Mouse (Mus musculus) gastrocnemius, postnatal 4 days (tissue): Measurements from ENCODE around the gene Apopt1. TPM values are rescaled to one million over a fixed set of nuclear protein-coding genes. Genes with fewer than 3 reads are reported as not detected.
A peak's percentile ranks its signal among the peaks of the same experiment; 100 is the strongest.

Experiments
- DNase-seq, 2 experiments: peaks; one replicate each; pipeline ENCODE4 v3.0.0; 2021 to 2022; ENCODE audit warnings: low spot score in 2 of 2, mixed read lengths in 2 of 2
- total RNA-seq, 2 experiments: library from RNA; stranded (reverse); gene quantifications; 2 replicates each; pipeline ENCODE4 v1.2.3; 2021

Apopt1 gene
- total RNA-seq, 2 experiments from 2014 or later: 36.1 to 40.1 TPM

DNA sequence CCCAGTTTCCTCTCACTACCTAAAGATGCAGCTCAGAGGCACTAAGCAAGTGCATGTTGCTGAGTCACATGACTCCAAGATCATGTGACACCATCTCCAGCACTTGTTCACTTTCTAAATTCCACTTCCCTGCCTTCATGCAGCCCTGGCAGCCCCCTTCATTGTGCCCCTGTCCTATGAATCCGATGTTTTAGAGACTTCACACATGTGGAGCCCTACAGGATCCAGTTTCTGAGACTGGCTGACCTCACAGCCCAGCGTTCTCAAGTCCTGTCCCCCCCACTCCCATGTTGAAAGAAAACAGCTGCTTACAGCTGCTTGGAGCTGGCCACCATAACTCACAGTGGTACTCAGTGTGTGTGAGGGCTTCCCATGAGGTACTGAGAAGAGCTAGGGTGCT, 30.4 kb downstream of the Apopt1 start:
- DNase-seq: peak in 1 of 2 experiments; percentile 36

DNA sequence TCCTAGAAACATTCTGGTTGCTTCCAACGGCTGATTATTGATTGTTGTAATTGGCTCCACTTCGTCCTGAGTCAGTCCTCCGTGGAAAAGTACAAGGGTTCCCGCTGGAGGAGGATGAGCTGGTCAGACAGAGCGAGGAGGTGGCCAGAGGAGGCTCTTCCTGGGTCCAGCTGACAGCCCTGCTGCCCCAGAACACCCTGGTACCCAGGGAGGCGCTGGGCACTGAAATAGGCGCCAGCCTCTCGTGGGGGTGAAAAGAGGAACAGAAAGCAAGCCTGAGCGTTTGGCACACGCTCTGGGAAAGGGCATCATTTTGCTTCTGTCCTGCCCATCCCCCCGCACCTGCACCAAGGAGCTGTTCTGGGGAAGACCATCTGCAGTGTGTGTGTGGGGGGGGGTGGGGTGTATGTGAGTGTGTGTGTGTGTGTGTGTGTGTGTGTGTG, 30.9 kb downstream of the Apopt1 start:
- no peak for DNase-seq

DNA sequence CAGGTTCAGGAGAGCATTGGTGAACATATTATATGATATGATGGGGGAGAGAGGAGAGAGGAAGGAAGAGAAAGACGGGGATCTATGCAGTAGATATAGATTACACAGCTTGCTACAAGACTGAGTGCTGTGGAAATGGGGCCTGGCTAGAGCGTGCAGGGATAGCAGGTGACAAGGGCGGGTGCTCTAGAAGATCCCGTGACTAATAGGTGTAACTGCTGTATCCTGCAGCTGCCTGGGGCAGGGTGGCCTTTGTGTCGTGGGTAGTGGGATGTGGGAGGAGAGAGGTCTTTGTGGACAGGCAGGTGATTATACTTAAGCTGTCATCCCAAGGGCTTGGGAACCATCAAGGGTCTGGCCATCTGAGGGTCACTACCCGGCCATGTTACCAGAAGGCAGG, 32.2 kb downstream of the Apopt1 start:
- no peak for DNase-seq

DNA sequence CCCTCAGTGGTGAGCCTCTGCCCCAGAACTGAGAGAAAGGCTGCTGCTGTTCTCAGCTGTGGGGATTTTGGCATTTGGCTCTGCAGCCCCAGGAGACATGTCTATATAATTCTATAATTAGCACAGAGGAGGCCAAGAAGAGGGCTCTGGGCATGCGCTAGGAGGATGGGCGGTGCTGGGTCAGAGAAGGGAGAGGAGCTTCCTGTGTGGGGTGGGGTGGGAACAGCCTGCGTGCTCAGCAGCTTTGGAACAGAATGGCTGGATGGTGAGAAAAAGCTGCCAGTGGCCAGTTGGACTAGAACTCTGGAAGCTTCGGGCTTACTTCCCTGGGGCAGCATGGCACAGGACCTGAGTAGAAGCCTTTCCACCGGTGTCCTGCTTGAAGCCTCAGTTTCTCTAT, 33.0 kb downstream of the Apopt1 start:
- peak in 1 of 2 experiments; percentile 74 for DNase-seq

DNA sequence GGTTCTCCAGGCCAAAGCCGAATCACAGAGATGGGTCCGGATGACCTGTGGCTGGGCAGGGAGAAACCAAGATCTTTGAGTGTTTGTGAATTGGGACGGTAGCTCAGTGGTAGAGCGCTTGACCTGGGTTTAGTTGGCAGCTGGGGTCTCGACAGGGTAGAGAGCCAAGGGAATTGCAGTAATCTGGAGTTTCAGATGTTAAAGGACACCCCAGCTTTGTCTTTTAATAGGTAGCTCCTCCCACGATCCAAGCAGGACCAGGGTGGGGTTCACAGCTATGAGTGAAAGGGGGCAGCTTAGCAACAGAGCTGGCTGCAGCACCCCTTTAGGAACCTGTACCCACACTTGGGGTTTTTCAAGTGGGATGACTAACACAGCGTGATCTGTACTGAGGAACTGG, 34.4 kb downstream of the Apopt1 start:
- DNase-seq: no peak

DNA sequence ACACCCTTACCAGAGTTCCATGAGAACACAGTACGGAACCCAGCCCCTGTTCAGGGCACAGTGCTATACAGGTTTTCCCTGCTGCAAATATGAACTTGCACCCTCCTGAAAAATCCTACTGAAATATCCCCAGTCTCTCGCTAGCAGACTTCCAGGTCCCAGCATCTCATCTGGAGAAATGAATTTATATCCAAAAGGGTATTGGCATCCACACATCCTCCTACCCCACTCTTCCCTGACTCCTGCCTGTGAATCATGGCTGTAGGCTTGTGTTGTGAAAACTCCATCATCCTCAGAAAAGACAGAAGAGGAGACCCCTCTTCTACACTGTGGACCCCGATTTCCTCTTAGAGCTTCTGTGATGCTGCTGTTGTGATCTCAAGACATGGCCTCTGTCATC, 37.7 kb downstream of the Apopt1 start:
- DNase-seq: no peak

DNA sequence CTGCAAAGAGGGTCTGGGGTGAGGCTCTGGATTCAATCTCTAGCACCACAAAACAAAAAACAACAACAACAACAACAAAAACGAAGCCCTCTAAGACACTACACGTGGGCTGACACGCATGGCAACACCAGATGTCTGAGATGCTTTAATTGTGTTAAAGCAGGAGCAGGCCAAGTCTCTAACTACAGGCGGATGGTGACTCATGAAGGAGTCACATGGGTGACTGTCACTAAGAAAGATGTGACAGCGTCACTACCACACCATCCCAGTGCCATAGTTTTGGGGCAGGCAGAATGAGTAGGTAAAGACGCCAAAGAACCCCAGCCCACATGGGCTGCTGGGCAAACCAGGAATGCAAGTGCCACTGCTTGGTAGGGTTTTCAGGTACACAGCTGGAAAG, 39.4 kb downstream of the Apopt1 start:
- DNase-seq: no peak

DNA sequence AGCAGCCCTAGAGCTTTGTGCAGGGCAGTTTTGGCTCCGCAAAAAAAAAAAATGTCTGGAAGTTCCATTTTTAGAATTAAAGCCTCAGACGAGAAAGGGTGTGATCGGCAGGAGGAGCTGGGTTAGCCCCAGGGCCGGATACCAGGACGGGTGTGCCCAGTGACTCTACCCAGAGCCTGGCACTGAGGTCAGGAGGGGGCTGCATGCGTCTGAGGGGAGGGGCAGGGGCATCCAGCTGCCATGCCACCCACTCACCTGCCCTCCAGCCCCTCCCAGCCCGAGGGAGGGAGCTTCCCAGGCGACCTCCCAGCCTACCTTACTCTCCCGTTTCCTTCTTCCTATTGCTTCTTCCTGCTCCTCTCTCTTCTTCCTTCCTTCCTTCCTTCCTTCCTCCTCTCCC, 40.3 kb downstream of the Apopt1 start:
- DNase-seq: no peak

DNA sequence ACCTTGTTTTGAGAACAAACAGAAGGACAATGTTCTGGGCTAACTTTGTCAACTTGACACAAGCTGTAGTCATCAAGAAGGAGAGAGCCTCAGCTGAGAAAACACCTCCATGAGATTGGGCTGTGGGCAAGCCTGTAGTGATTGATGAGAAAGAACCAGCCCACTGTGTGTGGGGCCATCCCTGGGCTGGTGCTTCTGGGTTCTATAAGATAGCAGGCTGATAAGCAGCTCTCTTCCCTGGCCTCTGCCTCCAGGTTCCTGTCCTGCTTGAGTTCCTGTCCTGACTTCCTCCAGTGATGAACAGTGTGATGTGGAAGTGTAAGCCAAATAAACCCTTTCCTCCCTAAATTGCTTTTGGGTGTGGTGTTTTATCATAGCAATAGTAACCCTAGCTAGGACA, 41.6 kb downstream of the Apopt1 start:
- no peak for DNase-seq

DNA sequence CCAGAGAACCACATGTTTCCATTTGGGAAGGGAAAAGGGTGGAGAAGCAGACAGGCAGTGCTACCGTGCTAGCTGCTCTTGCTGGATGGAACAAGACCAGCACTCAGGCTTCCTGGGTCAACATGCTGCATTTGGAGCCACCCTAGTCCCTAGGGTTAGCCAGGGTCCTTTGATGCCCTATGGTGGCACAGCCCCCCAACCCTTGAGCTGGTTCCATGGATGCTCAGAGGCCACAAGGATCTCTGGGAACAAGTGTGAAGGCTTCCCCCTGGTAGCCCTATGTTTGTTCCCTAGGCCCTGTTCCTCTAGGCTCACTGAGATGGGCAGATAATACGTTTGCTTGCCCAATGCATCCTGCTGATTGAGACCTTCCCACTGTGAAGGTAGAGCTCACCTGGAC, 42.2 kb downstream of the Apopt1 start:
- DNase-seq: no peak

DNA sequence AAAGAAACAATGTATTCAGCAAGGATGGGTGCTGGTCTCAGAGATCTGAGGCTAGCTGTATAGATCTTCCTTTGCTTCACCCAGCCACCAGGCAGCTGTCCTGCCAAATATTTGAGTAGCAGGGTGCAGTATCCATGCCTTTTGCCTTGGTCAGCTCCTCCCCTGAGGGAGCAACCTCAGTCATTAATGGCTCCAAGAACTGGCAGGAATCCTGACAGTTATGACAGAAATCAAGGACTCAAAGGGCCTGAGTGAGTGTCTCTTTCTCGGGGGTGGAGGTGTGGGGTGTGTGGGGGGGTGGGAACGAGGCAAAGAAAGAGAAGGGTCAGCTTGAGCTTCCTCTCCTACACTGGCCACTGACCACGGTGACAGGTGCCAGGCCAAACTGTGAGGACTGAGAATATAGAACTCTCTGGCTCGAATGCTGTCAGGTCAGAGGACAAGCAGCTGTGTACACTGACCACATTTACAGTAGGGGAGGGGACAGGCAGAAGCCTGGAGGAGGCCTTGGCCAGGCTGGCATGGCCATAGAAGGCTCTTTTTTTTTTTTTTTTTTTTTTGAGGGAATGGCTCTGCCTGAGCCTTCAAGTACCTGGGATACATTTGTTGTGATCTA, 43.1 kb downstream of the Apopt1 start:
- DNase-seq: no peak

DNA sequence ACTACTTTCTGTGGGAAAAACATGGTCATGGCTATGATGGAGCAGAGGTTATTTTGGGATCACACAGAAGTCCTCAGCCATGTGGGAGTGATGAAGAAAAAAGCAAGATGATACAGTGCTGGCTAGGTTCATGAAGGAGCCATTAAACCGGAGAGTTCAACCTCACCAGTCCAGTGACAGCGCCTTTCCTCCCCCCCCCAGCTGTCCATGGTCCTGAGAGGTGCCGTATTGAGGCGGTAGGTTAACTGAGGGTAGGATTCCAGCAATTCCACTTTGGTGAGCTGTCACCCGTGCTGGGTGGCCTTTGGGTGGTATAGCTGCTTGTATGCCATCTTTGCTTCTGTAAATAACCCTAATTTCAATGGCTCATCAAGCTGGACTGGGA, 43.6 kb downstream of the Apopt1 start:
- DNase-seq: no peak

DNA sequence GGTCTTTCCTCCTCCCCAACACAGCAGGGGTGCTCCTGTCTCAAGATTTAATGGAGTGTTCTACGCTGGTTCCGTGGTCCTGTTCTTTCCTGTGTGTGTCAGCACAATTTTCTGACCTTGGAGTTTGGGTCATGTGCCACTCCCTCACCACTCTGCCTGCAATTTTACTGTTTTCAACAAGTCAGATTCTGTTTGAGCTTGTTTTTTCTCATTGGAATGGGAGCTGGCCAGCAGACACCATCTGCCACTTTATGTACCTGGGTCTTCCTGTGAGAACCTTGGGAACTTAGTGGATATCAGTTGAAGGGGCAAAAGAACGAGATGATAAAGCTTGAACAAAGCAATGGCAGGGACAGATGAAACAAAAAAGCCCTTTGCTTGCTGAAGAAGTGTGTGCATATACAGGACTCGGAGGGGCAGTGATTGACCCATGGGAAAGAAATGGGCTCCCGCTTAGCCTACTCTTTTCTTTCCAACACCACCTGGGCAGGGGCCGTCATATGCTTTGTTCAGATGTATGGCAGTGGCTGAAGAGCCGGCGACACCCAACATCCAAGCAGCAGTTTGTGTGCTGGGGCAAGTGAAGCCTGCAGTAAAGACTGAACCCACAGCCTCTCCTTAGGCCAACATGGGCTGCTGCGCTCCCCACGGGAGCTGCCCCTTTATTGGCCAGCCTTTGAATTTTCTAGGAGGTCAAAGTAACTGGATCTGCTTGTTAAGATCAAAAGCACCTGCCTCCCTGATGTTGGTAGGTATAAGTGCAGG, 44.7 kb downstream of the Apopt1 start:
- DNase-seq: no peak

DNA sequence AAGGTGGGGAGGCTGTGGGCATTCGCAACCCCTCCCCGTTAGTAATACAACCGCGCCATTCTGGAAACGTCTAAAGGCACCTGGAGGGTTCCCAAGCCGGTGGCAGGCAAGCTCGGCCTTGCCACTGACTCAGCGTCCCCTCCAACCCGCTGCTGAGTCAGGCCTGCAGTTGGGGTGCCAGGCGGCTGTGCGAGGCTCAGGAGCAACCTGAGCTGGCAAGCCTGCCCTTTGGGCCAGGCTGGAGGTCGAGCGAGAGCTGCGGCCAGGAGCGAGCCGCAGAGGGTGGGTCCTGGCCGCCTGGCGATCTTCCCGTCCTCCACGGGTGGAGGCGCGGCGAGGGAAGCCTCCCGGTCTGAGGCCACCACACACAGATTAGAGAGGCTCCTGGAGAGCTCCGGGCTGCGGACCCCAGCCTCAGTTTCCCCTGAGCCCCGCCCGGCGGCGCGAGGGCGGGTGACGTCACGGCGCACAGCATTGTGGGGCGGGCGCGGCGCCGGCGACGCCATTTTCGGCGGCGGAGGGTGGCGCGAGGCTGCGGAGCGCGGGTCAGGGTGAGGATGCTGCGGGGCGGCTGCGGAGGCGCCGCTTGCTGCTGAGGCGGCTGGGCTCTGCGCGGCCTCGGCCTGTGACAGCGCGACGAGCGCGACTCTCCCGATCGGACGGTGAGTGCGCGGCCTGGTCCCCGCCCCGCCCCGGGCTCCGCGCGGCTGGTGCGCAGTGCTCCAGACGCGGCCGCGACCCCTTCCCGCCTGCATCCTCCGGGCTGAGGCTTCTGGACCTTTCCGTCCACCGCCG, 45.5 kb downstream of the Apopt1 start, which contains the start of gene Klc1:
Klc1 (plus strand) TSS at position 469 of the 795 bp plus-strand sequence.
- peak; percentile 69 to 76 for DNase-seq

DNA sequence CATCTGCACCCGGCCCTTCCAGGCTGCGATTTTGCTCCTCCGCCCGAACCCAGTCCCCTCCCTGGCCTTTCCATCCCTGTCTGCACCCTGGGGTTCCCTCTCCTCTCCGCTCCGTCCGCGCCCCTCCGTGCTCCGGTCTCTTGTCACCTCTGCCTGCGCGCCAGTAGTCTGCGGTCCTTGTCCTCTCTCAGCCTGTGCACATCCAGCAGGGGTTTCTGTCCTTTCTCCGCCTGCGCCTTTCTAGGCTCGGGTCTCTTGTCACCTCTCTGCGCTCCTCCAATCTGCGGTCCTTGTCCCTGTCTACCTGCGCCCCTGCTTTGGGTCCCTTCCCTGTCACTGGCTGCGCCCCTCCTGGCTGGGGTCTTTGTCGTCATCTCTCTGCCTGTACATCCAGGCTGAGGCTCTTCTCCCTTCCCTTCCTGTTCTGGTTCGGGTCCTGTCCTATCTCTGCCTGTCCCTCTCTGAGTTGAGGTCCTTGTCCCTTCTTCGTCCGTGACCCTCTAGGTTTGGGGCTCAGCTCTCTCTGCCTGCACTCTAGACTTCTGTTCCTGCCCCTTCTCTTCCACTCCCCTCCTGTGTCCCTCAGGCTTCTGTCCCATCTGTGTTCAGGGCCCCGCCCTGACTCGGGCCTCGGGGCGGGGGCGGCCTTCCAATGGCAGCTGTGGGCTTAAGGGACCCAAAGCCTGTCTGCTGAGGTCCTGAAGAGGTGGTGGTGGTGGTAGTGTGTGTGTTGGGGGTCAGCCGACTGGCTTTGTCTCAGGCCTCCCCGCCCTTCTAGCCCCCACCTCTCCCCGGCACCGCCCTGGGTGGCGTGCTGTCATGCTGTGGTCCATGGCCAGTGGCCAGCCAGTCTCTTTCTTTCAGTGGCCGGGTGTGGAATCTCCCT, 46.4 kb downstream of the Apopt1 start:
- peak; percentile 42 to 72 for DNase-seq

DNA sequence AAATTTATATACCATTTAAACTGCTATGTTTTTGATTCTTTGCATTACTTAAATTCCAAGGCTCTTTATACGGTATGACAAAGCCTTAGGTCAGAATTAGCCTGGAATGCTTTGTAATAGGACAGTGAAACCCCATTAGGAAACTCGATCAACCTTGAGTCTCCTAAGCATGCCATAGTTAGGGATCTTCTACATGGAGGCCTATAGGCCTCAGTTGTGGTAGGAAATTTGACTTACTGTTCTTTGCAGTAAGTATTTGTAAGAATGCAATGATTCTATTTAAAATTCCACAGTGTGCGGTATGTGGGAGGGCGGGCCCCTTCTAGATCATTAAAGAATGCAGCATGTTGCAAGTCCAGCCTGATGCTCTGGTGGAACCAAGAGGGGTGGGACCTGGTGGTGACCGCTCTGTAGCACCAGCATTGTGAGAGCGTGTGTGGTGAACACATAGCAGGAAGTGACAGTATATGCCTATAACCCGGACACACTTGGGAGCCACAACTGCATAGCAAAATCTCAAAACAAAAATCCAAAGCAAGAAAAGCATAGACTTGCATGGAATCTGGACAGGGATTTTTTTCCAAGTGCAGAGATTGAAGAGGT, 47.3 kb downstream of the Apopt1 start:
- DNase-seq: no peak

DNA sequence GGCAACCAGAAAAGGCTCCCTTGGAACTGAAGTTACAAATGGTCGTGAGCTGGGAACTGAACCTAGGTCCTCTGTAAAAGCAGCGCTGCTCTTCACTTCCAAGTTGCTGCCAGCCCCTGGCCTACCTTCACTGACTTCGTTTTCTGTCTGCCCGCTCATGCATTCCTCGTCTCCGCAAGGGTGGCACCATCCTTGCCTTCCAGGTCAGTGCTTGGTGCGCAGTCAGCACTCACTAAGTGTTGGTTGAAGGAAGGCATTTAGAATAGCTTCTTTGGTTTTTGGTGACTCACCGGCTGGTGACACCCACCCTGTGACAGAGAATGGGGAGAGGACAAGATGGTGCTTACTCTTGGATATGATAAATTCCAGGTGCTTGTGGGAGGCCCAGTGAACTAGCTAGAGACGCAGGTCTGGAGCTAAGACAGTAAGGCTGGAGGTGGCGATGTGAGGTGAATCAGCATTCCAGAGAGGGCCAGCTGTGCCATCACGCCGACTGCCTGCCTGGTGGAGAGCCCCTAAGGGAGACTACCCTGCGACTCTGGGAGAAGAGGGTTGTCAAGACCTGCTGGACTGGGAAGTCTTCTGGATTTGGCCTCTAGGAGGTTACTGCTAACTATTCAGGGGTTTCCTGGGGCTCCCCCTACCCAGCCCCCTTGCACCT, 49.7 kb downstream of the Apopt1 start:
- no peak for DNase-seq

DNA sequence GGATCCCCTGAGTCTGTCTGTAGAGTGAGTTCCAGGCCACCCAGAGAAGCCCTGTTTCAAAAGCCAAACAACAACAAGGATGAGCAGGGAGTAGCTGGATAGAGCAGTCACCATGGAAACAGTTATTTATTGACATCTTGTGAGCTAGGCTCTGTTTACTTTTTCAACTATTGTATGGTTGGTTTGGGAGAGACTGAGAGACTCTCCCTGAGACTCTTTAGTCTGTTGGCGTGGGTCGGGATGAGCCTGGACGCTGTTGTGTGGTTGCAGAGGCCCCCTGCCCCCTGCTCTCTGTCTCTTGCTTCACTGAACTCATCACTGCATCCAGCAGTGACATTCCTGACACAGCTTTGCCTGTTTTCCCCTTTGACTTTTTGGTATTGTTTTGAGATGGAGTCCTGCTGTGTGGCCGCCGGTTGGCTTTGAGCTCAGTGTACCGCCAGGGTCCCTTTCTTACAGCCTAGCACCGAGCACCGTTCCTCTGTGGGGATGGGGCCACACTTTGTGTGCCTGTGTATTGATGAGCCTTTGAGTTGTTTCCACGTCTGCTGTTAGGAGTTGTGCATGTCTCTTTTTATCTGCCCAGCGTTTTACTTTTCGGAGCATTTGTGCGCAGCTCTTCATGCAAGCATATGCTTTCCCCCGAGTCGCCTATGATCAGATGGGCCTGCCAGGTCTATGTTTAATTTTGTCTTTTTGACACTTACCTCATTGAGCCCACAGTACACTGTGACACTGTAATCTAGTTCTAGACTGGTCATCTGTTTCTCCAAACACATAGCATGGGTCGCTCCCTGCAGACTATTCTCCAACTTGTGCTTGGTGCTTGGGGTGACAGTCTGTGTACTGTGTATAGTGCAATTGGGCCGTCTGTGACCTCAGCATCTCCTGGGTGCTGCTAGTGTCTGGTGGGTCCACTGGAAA, 53.5 kb downstream of the Apopt1 start:
- no peak for DNase-seq

DNA sequence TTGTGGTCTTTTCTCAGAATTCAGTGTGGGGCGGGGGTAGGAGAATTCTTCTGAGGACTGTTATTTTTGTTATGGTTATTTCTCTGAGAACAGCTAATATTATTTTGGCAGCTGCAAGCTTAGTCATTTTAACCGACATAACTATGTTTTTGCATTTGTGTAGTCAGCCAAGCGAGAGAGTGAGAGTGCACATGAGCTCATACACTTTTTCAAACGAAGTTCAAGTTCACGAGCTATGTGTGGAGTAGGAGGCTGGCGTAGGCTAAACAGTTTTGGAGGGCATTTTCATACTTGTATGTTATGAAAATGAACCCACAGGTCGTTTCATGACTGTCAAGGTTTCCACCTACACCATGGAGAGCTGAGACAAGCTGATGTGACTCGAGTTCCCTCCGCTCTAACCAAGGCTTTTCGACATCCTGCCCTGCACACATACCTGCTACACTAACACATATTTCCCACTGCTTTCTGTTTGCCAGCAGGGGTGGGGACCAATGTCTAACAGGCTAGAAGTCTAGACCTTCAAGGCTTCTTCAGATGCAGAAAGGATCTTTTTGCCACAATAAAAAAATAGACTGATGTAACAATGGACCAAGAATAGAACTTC, 55.4 kb downstream of the Apopt1 start:
- no peak for DNase-seq
